Comparison of ENCODE assay signal across 12 mouse cellular contexts in the genomic region with DNA sequence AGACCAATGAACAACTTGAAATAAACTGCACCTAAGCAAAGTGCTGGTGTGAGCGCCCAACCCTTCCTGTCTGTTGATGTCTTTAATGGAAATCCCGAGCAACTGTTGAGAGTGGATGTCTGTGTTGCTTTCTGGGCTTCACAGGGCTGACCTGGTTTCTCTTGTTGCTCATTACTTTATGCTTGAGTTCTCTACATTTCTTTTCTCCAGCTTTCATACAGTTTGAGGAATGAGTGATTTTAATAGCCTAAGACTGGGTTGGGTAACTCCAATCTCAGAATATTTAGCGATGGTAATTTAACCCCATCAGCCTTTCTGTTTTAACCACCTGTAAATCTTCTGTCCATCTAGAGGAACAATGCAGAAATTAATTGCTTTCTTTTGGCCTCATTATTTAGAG.
"Had no signal": no experiment of that assay in that cellular context is flagged by ENCODE, and none has a peak within 500 bp of the region (broad histone marks: within the 10 kb centered on the region; RNA-seq: fewer than 3 reads in every experiment).

No protein-coding gene starts in this region.

- DNase-seq: gastrocnemius, postnatal 25 days; heart, adult 18-20 months; heart, postnatal 10 days; heart, postnatal 4 days; kidney, adult 11 months; kidney, adult 2 months; kidney, adult 9 months; kidney, postnatal 14 days; kidney, postnatal 36 days; layer of hippocampus, adult 9-11 months; layer of hippocampus, postnatal 36 days; left cerebral cortex, postnatal 4 days had no signal
